In genomic region chr4:109156481-109157261, GRCm38 (mm10) we compare ENCODE assay signal across 7 mouse cellular contexts. TPM values are rescaled to one million over a fixed set of nuclear protein-coding genes. Genes with fewer than 3 reads are reported as not detected.
A peak's percentile ranks its signal among the peaks of the same experiment; 100 is the strongest.
DNase-seq lines count a peak whose midpoint lies in the region; ATAC-seq lines count a peak whose summit lies in the region.

No protein-coding gene starts in this region.

- peak overlapping the region; percentile 89 for H3K27ac ChIP-seq in hindbrain, embryonic 14.5 days
- peak overlapping the region; percentile 84 for H3K27ac ChIP-seq in midbrain, embryonic 15.5 days

- H3K9me3 ChIP-seq in hindbrain, embryonic 14.5 days (ENCODE audit: control insufficient read depth, low read length): no peaks in the 10 kb centered on the region
- H3K9me3 ChIP-seq in midbrain, embryonic 15.5 days: no peaks in the 10 kb centered on the region

- H3K36me3 ChIP-seq in hindbrain, embryonic 14.5 days (replicated peaks; ENCODE audit: control insufficient read depth, insufficient read depth): 0 out of 2 replicates have a peak, but pooled peaks cover under 1% of the 10 kb centered on the region
- no peaks in the 10 kb centered on the region for H3K36me3 ChIP-seq in midbrain, embryonic 15.5 days (replicated peaks)

- DNase-seq in MN1 (ENCODE audit: low spot score): peak; percentile 52
- peak; percentile 59 to 69 for DNase-seq in frontal cortex, postnatal 36 days (ENCODE audit: low spot score in 2 of 2)
- DNase-seq in hindbrain, embryonic 14.5 days (ENCODE audit: low spot score): peak; percentile 62
- DNase-seq in left cerebral cortex, adult 8-10 months (ENCODE audit: low spot score in 2 of 2): peak; percentile 39 to 49

- peak overlapping the region; percentile 29 for H3K4me3 ChIP-seq in hindbrain, embryonic 14.5 days (replicated peaks; ENCODE audit: low read length)
- H3K4me3 ChIP-seq in midbrain, embryonic 15.5 days: peak overlapping the region; percentile 33

- no peaks in the 10 kb centered on the region for H3K27me3 ChIP-seq in hindbrain, embryonic 14.5 days (ENCODE audit: control insufficient read depth, insufficient read depth, low read length)
- H3K27me3 ChIP-seq in midbrain, embryonic 15.5 days (replicated peaks): no peaks in the 10 kb centered on the region

- 30% methylated on average over 24 of the region's 24 CpGs for WGBS in hindbrain, embryonic 14.5 days
- WGBS in midbrain, embryonic 15.5 days: 24% methylated on average over 24 of the region's 24 CpGs

- H3K4me1 ChIP-seq in hindbrain, embryonic 14.5 days (replicated peaks; ENCODE audit: control insufficient read depth, insufficient read depth, low read length): peaks cover 34% of the 10 kb centered on the region
- peaks cover 44% of the 10 kb centered on the region for H3K4me1 ChIP-seq in midbrain, embryonic 15.5 days

- ATAC-seq in cerebellum, adult (ENCODE audit: insufficient number of reproducible peaks, low FRiP score, low TSS enrichment): peak; percentile 84
- ATAC-seq in hindbrain, embryonic 14.5 days (ENCODE audit: low FRiP score): peak; percentile 82
- ATAC-seq in midbrain, embryonic 15.5 days (replicated peaks): peak; percentile 91
- ATAC-seq in erythroid progenitor cell, adult 5-6 weeks (replicated peaks; ENCODE audit: low FRiP score, poor library complexity, severe bottlenecking): no peak

- peak overlapping the region; percentile 60 for H3K9ac ChIP-seq in hindbrain, embryonic 14.5 days
- peak overlapping the region; percentile 49 for H3K9ac ChIP-seq in midbrain, embryonic 15.5 days

- peak overlapping the region; percentile 51 for H3K4me2 ChIP-seq in hindbrain, embryonic 14.5 days (replicated peaks)
- peak overlapping the region; percentile 55 for H3K4me2 ChIP-seq in midbrain, embryonic 15.5 days

RNA-seq across cellular contexts. Expression of gene Osbpl9, which starts 45.4 kb away (rescaled TPM):
- polyA plus RNA-seq in hindbrain, embryonic 14.5 days (2014; fragmentation: Nextera tagmentation; extraction: Ambion mirVana): 79.8 and 89.2 TPM in 2 replicates
- 10 to 100 TPM; 60.7 to 75.9 (median 72.2) TPM for total RNA-seq in left cerebral cortex, adult 8-10 months (2022)
- 74.0 and 75.0 TPM in 2 replicates for polyA plus RNA-seq in midbrain, embryonic 15.5 days (2015; fragmentation: Nextera tagmentation; extraction: Ambion mirVana)
- total RNA-seq in erythroid progenitor cell, adult 5-6 weeks (2015; ENCODE audit: low replicate concordance): 71.0 and 90.1 TPM in 2 replicates
- total RNA-seq in erythroid progenitor cell, adult 5-6 weeks (2017; ENCODE audit: low replicate concordance): 29.3 and 32.2 TPM in 2 replicates
